Mouse (Mus musculus) heart, embryonic 16.5 days (tissue): ENCODE data around the gene Tmem108. TPM values are rescaled to one million over a fixed set of nuclear protein-coding genes. Genes with fewer than 3 reads are reported as not detected.

Experiments
- ATAC-seq: fragments of 200-750 bp; cut with Nextera tagmentation; replicated peaks from 2 replicates; pipeline ENCODE4 v1.8.0; 2017; ENCODE audit warnings: moderate number of reproducible peaks; ENCODE audit not compliant: insufficient read depth, low FRiP score; ENCODE audit errors: extremely low read depth
- H3K27ac ChIP-seq: fragments of 300-500 bp; sonication (generic); 2 replicates; pipeline ENCODE4 v1.5.1; 2014; ENCODE audit warnings: mild to moderate bottlenecking, low read length, control low read depth, moderate library complexity
- H3K27me3 ChIP-seq: fragments of 300-500 bp; sonication (generic); 2 replicates; pipeline ENCODE4 v1.6.1; 2014; ENCODE audit warnings: low read length, mixed read lengths; ENCODE audit not compliant: control insufficient read depth, insufficient read depth
- H3K36me3 ChIP-seq: fragments of 300-500 bp; sonication (generic); 2 replicates; pipeline ENCODE4 v1.6.1; 2014; ENCODE audit not compliant: control insufficient read depth, insufficient read depth
- H3K4me1 ChIP-seq: fragments of 300-500 bp; sonication (generic); 2 replicates; pipeline ENCODE4 v1.6.1; 2014; ENCODE audit warnings: low read length, mixed read lengths; ENCODE audit not compliant: control insufficient read depth, insufficient read depth
- H3K4me2 ChIP-seq: fragments of 300-500 bp; sonication (generic); 2 replicates; pipeline ENCODE4 v1.6.1; 2014; ENCODE audit warnings: low read depth, mild to moderate bottlenecking, control low read depth, low read length
- H3K4me3 ChIP-seq: fragments of 300-500 bp; sonication (generic); 2 replicates; pipeline ENCODE4 v1.5.1; 2014; ENCODE audit warnings: mild to moderate bottlenecking, control low read depth, low read length
- H3K9ac ChIP-seq: fragments of 300-500 bp; sonication (generic); 2 replicates; pipeline ENCODE4 v1.6.1; 2014; ENCODE audit warnings: low read length, control low read depth
- H3K9me3 ChIP-seq: fragments of 300-500 bp; sonication (generic); replicated peaks from 2 replicates; pipeline ENCODE4 v1.6.1; 2016; ENCODE audit warnings: low read length; ENCODE audit not compliant: control insufficient read depth
- WGBS: fragments of 180-500 bp; shearing (Covaris S2); extraction: QIAGEN DNeasy Blood & Tissue Kit; methylation state at CpG from one replicate; pipeline ENCODE4 v1.1.7; 2014; 5-methylcytosine and 5-hydroxymethylcytosine counted together
- polyA plus RNA-seq: library from polyadenylated mRNA; unstranded; fragments of >200 nt; fragmentation: Nextera tagmentation; extraction: Ambion mirVana; gene quantifications from 2 replicates; pipeline ENCODE4 v1.2.1, GENCODE M21; 2015

Tmem108 gene
- polyA plus RNA-seq, 1 experiment from 2014 or later: 44.8 TPM

GRCm38 (mm10) chr9:103459839-103460238, 301.8 kb downstream of the Tmem108 start:
- Histone ChIP-seq H3K27me3 (no peaks in the 10 kb centered on the region), H3K27ac (no peak overlapping the region), H3K36me3 (no peaks in the 10 kb centered on the region), H3K9ac (no peak overlapping the region), H3K4me2 (no peak overlapping the region), H3K9me3 (no peaks in the 10 kb centered on the region), H3K4me1 (no peaks in the 10 kb centered on the region; the same call in 1 of the 2 replicates), H3K4me3 (no peak overlapping the region)
- ATAC-seq: no peak
- 60% methylated on average over 2 of the region's 2 CpGs for WGBS

GRCm38 (mm10) chr9:103459307-103459706, 302.3 kb downstream of the Tmem108 start:
- no peaks in the 10 kb centered on the region; the same call in 1 of the 2 replicates for H3K4me1 ChIP-seq
- H3K36me3 ChIP-seq: no peaks in the 10 kb centered on the region
- H3K9me3 ChIP-seq: no peaks in the 10 kb centered on the region
- H3K4me2 ChIP-seq: no peak overlapping the region
- H3K27me3 ChIP-seq: no peaks in the 10 kb centered on the region
- ATAC-seq: no peak
- no peak overlapping the region for H3K9ac ChIP-seq
- WGBS: 81% methylated on average over 1 of the region's 1 CpGs
- no peak overlapping the region for H3K4me3 ChIP-seq
- H3K27ac ChIP-seq: no peak overlapping the region

GRCm38 (mm10) chr9:103449651-103450050, 312.0 kb downstream of the Tmem108 start:
- Histone ChIP-seq H3K4me3 (no peak overlapping the region), H3K4me2 (no peak overlapping the region), H3K4me1 (peaks cover 3% of the 10 kb centered on the region; the same call in 1 of the 2 replicates), H3K36me3 (no peaks in the 10 kb centered on the region), H3K27ac (no peak overlapping the region), H3K9ac (no peak overlapping the region), H3K27me3 (no peaks in the 10 kb centered on the region), H3K9me3 (peaks cover 3% of the 10 kb centered on the region)
- no peak for ATAC-seq
- WGBS: 70% methylated on average over 6 of the region's 6 CpGs

DNA sequence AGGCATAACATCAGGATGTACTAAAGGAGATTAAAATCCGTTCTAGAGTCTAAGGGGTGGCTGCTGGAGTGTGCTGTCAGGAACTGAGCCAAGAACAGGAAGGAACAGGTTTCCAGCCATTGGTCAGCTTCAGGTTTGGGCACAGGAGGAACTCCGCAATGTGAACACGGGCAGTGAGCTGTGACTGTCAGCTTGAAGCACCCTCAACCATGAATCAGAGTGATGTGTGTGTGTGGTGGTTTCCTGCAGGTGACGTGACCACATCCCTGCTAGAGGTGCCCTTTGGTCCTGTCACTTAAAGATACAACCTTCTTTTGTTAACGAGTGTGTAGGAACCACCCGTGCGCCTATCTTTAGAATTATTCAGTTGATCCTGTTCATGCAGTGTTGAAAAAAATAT, 312.5 kb downstream of the Tmem108 start:
- H3K4me3 ChIP-seq: no peak overlapping the region
- no peaks in the 10 kb centered on the region for H3K27me3 ChIP-seq
- H3K4me1 ChIP-seq: peaks cover 3% of the 10 kb centered on the region; the same call in 1 of the 2 replicates
- no peak overlapping the region for H3K4me2 ChIP-seq
- H3K9me3 ChIP-seq: peaks cover 8% of the 10 kb centered on the region
- 48% methylated on average over 7 of the region's 7 CpGs for WGBS
- H3K9ac ChIP-seq: no peak overlapping the region
- H3K27ac ChIP-seq: no peak overlapping the region
- no peaks in the 10 kb centered on the region for H3K36me3 ChIP-seq
- ATAC-seq: no peak

DNA sequence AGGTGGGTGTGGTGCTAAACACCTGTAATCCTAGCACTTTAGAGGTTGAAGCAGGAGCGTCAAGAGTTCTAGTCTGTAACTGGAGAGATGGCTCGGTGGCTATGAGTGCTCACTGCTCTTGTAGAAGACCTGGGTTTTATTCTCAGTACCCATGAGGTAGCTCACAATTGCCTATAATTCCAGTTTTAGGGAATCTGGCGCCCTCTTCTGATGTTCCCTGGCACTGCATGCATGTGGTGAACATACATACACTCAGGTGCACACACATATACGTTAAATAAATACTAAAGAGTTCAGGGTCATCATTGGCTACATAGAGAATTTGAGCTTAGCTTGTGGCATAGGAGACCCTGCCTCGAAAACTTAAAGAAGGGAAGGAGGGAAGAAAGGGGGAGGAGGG, 317.0 kb downstream of the Tmem108 start:
- H3K36me3 ChIP-seq: no peaks in the 10 kb centered on the region

GRCm38 (mm10) chr9:103443824-103444185, 317.8 kb downstream of the Tmem108 start:
- H3K4me3 ChIP-seq: no peak overlapping the region
- H3K4me1 ChIP-seq: peaks cover 35% of the 10 kb centered on the region
- ATAC-seq: no peak
- WGBS: 56% methylated on average over 7 of the region's 7 CpGs
- H3K36me3 ChIP-seq: no peaks in the 10 kb centered on the region
- H3K27me3 ChIP-seq: no peaks in the 10 kb centered on the region
- peak overlapping the region; percentile 31; the same call in 1 of the 2 replicates for H3K4me2 ChIP-seq
- H3K9ac ChIP-seq: peak overlapping the region; percentile 39
- H3K9me3 ChIP-seq: peaks cover 8% of the 10 kb centered on the region
- peak overlapping the region; percentile 70 for H3K27ac ChIP-seq

More for the DNA sequence above, 317.0 kb downstream of the Tmem108 start:
- peaks cover 8% of the 10 kb centered on the region for H3K9me3 ChIP-seq
- H3K4me3 ChIP-seq: no peak overlapping the region
- H3K27me3 ChIP-seq: no peaks in the 10 kb centered on the region
- WGBS: 86% methylated on average over 5 of the region's 5 CpGs
- H3K27ac ChIP-seq: no peak overlapping the region
- H3K4me1 ChIP-seq: peaks cover 35% of the 10 kb centered on the region
- H3K9ac ChIP-seq: no peak overlapping the region
- ATAC-seq: no peak
- no peak overlapping the region for H3K4me2 ChIP-seq

- ATAC-seq: no peak
- H3K9me3 ChIP-seq: peaks cover 8% of the 10 kb centered on the region
- H3K9ac ChIP-seq: peak overlapping the region; percentile 39
- no peaks in the 10 kb centered on the region for H3K27me3 ChIP-seq
- no peak overlapping the region for H3K4me3 ChIP-seq
- peak overlapping the region; percentile 70 for H3K27ac ChIP-seq
- H3K4me2 ChIP-seq: peak overlapping the region; percentile 31; the same call in 1 of the 2 replicates
- H3K36me3 ChIP-seq: no peaks in the 10 kb centered on the region
- WGBS: 40% methylated on average over 13 of the region's 13 CpGs
- peaks cover 40% of the 10 kb centered on the region for H3K4me1 ChIP-seq
These were observed 318.4 kb downstream of the Tmem108 start for GRCm38 (mm10) chr9:103443121-103443823.

DNA sequence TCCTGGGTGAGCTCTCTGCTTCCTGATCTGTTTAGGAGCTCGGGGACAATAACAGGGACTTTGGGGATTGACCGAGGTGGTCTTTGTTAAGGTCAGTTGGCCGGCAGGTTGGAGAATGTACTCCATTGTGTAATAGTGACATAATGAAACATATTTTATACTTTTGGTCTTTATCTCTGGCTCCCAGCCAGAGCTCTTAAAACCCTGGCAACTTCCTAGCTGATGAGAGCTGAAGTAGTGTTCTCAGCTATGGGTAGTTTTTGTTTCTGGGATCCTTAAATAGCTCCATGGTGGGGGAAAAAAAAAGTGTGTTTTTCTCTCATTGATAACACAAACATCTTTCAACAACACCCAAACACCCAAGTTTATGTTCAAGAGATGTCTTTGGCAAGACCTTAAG, 321.0 kb downstream of the Tmem108 start:
- Histone ChIP-seq H3K9me3 (peaks cover 8% of the 10 kb centered on the region), H3K4me3 (no peak overlapping the region), H3K27ac (peak overlapping the region; percentile 80), H3K36me3 (no peaks in the 10 kb centered on the region), H3K4me2 (peak overlapping the region; percentile 31; the same call in 1 of the 2 replicates), H3K9ac (no peak overlapping the region), H3K27me3 (no peaks in the 10 kb centered on the region), H3K4me1 (peaks cover 55% of the 10 kb centered on the region)
- WGBS: 19% methylated on average over 3 of the region's 3 CpGs
- peak; percentile 56; the same call in 1 of the 2 replicates for ATAC-seq

GRCm38 (mm10) chr9:103437104-103437503, 324.5 kb downstream of the Tmem108 start:
- H3K9me3 ChIP-seq: no peaks in the 10 kb centered on the region
- H3K4me1 ChIP-seq: peaks cover 62% of the 10 kb centered on the region
- H3K36me3 ChIP-seq: no peaks in the 10 kb centered on the region
- no peak overlapping the region for H3K4me2 ChIP-seq
- no peak overlapping the region for H3K9ac ChIP-seq
- 59% methylated on average over 5 of the region's 5 CpGs for WGBS
- no peak overlapping the region for H3K4me3 ChIP-seq
- no peaks in the 10 kb centered on the region for H3K27me3 ChIP-seq
- H3K27ac ChIP-seq: no peak overlapping the region; the same call in 1 of the 2 replicates
- no peak for ATAC-seq
